Mouse (Mus musculus) ES-E14 (cell line): ENCODE data around the gene Fhod1. TPM values are rescaled to one million over a fixed set of nuclear protein-coding genes. Genes with fewer than 3 reads are reported as not detected.

Source experiments
- DNase-seq: peaks from one replicate; pipeline ENCODE4 v3.0.0-alpha.2; 2013; ENCODE audit warnings: low read depth, low spot score
- H3K27ac ChIP-seq: 2 replicates; pipeline ENCODE4 v1.5.1; 2012; ENCODE audit warnings: low read depth, mild to moderate bottlenecking, low read length, moderate library complexity, mixed read lengths; ENCODE audit not compliant: poor library complexity, insufficient read depth, severe bottlenecking
- H3K36me3 ChIP-seq: 2 replicates; pipeline ENCODE4 v1.6.1; 2012; ENCODE audit warnings: mild to moderate bottlenecking, low read length, moderate library complexity, mixed read lengths; ENCODE audit not compliant: control insufficient read depth, poor library complexity, insufficient read depth, severe bottlenecking
- H3K4me1 ChIP-seq, 2 experiments: fragments of 150-350 bp in 1 of 2; sonication (generic) in 1 of 2; 2 replicates each; pipeline ENCODE4 v1.6.1; 2012; ENCODE audit warnings: low read length in 2 of 2, mild to moderate bottlenecking in 1 of 2, mixed read lengths in 1 of 2; ENCODE audit not compliant: control insufficient read depth in 2 of 2, insufficient read depth in 2 of 2, poor library complexity in 1 of 2
- H3K4me3 ChIP-seq, 2 experiments: fragments of 150-350 bp in 1 of 2; sonication (generic) in 1 of 2; 2 replicates each; pipeline ENCODE4 v1.5.1; 2012; ENCODE audit warnings: low read length in 2 of 2, low read depth in 1 of 2, mild to moderate bottlenecking in 1 of 2, mixed read lengths in 1 of 2; ENCODE audit not compliant: insufficient read depth in 1 of 2, poor library complexity in 1 of 2, severe bottlenecking in 1 of 2
- H3K9ac ChIP-seq: 2 replicates; pipeline ENCODE4 v1.6.1; 2012; ENCODE audit warnings: low read depth, mild to moderate bottlenecking, low read length, mixed read lengths; ENCODE audit not compliant: poor library complexity, insufficient read depth, severe bottlenecking
- H3K9me3 ChIP-seq: fragments of 150-350 bp; sonication (generic); 2 replicates; pipeline ENCODE4 v1.6.1; 2012; ENCODE audit warnings: low read depth, mild to moderate bottlenecking, low read length; ENCODE audit not compliant: control insufficient read depth, insufficient read depth
- CHD2 ChIP-seq: IDR thresholded peaks from 2 replicates; pipeline ENCODE4 v1.6.1; 2014; ENCODE audit warnings: mild to moderate bottlenecking, low read depth, low read length, inconsistent platforms
- HCFC1 ChIP-seq: IDR thresholded peaks from 2 replicates; pipeline ENCODE4 v1.6.1; 2012; ENCODE audit warnings: low read length, inconsistent platforms, borderline replicate concordance; ENCODE audit not compliant: insufficient read depth
- MAFK ChIP-seq: IDR thresholded peaks from 2 replicates; pipeline ENCODE4 v1.6.1; 2014; ENCODE audit warnings: mild to moderate bottlenecking, low read depth, low read length, inconsistent platforms; ENCODE audit not compliant: insufficient read depth
- ZC3H11A ChIP-seq: IDR thresholded peaks from 2 replicates; pipeline ENCODE4 v1.6.1; 2012; ENCODE audit warnings: low read depth, mild to moderate bottlenecking, inconsistent platforms, low read length, borderline replicate concordance
- ZNF384 ChIP-seq: IDR thresholded peaks from 2 replicates; pipeline ENCODE4 v1.6.1; 2012; ENCODE audit warnings: low read depth, low read length, inconsistent platforms
- in situ Hi-C, 2 experiments: fragments of 600-800 bp; cut with MboI; formaldehyde crosslinking; loops; one replicate each; pipeline ENCODE4 v1.15.1; 2025; ENCODE audit warnings: low sequenced_read_pairs in 2 of 2, inconsistent platforms in 1 of 2; ENCODE audit not compliant: unreplicated experiment in 2 of 2
- total RNA-seq: library from RNA; depleted of rRNA; stranded (reverse); fragments of 300-350 nt; gene quantifications from 2 replicates; pipeline ENCODE4 v1.2.3, GENCODE M21; 2012

Gene Fhod1
- total RNA-seq, 1 experiment = 9.1 TPM

- DNase-seq = peak; percentile 74
- in situ Hi-C loops = no loop called here
- Histone ChIP-seq H3K4me1 (peaks cover 0 to 11% of the 10 kb centered on the region in 2 experiments; a peak in 1 of 4 replicates), H3K9me3 (no peaks in the 10 kb centered on the region), H3K4me3 (peak overlapping the region; percentile 43 to 55; a peak in 3 of 4 replicates), H3K27ac (no peak overlapping the region), H3K9ac (peak overlapping the region; percentile 31; the same call in 1 of the 2 replicates), H3K36me3 (no peaks in the 10 kb centered on the region)
- TF ChIP-seq ZC3H11A = no peak
- peak; percentile 76; the same call in 1 of the 2 replicates for TF ChIP-seq HCFC1
Measured at GRCm38 (mm10) chr8:105374513-105374966, 26.8 kb upstream of the Fhod1 start.

DNA sequence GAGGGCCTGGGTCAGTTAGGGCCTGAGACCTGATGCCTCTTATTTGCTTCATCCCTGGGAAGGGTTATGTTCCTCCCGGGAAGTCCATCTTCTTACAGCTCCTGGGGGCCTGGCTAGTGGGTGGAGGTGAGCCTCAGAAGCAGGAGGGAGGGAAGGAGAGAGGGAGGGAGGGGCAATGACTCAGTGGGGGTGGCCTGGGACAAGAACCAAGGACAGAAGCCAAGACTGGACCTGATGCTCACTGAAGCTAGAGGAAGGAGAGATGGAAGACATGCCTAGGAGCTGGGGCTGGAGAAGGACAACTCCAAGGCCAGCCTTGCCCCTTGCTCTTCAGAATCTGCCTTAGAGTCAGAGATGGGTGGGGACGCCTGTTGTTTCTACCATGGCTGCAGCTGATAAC, 25.3 kb upstream of the Fhod1 start, which contains the start of gene Plekhg4:
Gene Plekhg4 (plus strand): TSS at position 243 of the 400 bp plus-strand sequence.
- DNase-seq = no peak
- H3K4me3 ChIP-seq = no peak within 1 kb of the TSS
- peaks cover 4% of the 10 kb centered on the region; the same call in 1 of the 2 replicates for H3K36me3 ChIP-seq
- TF ChIP-seq ZNF384 = no peak
- TF ChIP-seq ZC3H11A = no peak
- TF ChIP-seq HCFC1 = no peak
- no peak for TF ChIP-seq CHD2
- no peak for TF ChIP-seq MAFK
- no peak within 1 kb of the TSS for H3K27ac ChIP-seq
- no peak within 1 kb of the TSS for H3K9ac ChIP-seq
- no peaks in the 10 kb centered on the region for H3K9me3 ChIP-seq
- peaks cover 0 to 9% of the 10 kb centered on the region in 2 experiments; a peak in 1 of 4 replicates for H3K4me1 ChIP-seq
- in situ Hi-C loops = no loop called here

- no peak overlapping the region for H3K4me3 ChIP-seq
- H3K9me3 ChIP-seq = no peaks in the 10 kb centered on the region
- TF ChIP-seq CHD2 (no peak), MAFK (no peak), ZNF384 (no peak), ZC3H11A (no peak), HCFC1 (no peak)
- H3K36me3 ChIP-seq = peaks cover 4% of the 10 kb centered on the region; the same call in 1 of the 2 replicates
- H3K9ac ChIP-seq = no peak overlapping the region
- DNase-seq = no peak
- H3K27ac ChIP-seq = no peak overlapping the region
- in situ Hi-C loops = no loop called here
- H3K4me1 ChIP-seq = peaks cover 0 to 9% of the 10 kb centered on the region in 2 experiments; a peak in 1 of 4 replicates
Measured at GRCm38 (mm10) chr8:105372473-105372872, 24.7 kb upstream of the Fhod1 start.

- no peaks in the 10 kb centered on the region for H3K9me3 ChIP-seq
- H3K36me3 ChIP-seq = peaks cover 4% of the 10 kb centered on the region; the same call in 1 of the 2 replicates
- in situ Hi-C loops = no loop called here
- no peak overlapping the region for H3K9ac ChIP-seq
- no peak overlapping the region for H3K27ac ChIP-seq
- no peak overlapping the region for H3K4me3 ChIP-seq
- H3K4me1 ChIP-seq = peaks cover 0 to 3% of the 10 kb centered on the region in 2 experiments; a peak in 2 of 4 replicates
- no peak for DNase-seq
- TF ChIP-seq HCFC1 (no peak), ZNF384 (no peak), ZC3H11A (no peak), CHD2 (no peak), MAFK (no peak)
Measured at GRCm38 (mm10) chr8:105367107-105367506, 19.4 kb upstream of the Fhod1 start.
